Mouse (Mus musculus) thymus, adult 2 months (tissue): ENCODE measurements around the gene Rrp1. TPM values are rescaled to one million over a fixed set of nuclear protein-coding genes. Genes with fewer than 3 reads are reported as not detected.
A peak's percentile ranks its signal among the peaks of the same experiment; 100 is the strongest.

Source experiments
- DNase-seq: peaks from one replicate; pipeline ENCODE4 v3.0.0; 2021
- H3K27ac ChIP-seq: fragments of 200-500 bp; 2 replicates; pipeline ENCODE4 v1.5.1; 2012; ENCODE audit warnings: low read length, control low read depth; ENCODE audit not compliant: control insufficient read depth, insufficient read depth
- H3K27me3 ChIP-seq: fragments of 200-500 bp; 2 replicates; pipeline ENCODE4 v1.6.1; 2012; ENCODE audit warnings: mild to moderate bottlenecking, low read length, moderate library complexity, mixed read lengths; ENCODE audit not compliant: control insufficient read depth, insufficient read depth
- H3K36me3 ChIP-seq: fragments of 200-500 bp; 2 replicates; pipeline ENCODE4 v1.6.1; 2012; ENCODE audit warnings: mild to moderate bottlenecking, low read length, moderate library complexity; ENCODE audit not compliant: control insufficient read depth, insufficient read depth
- H3K4me1 ChIP-seq: fragments of 200-500 bp; replicated peaks from 2 replicates; pipeline ENCODE4 v1.6.1; 2012; ENCODE audit warnings: low read length; ENCODE audit not compliant: control insufficient read depth, insufficient read depth
- H3K4me3 ChIP-seq: fragments of 200-500 bp; 2 replicates; pipeline ENCODE4 v1.5.1; 2012; ENCODE audit warnings: mild to moderate bottlenecking, low read length, control low read depth, moderate library complexity; ENCODE audit not compliant: control insufficient read depth, insufficient read depth
- CTCF ChIP-seq: fragments of 200-500 bp; IDR thresholded peaks from 2 replicates; pipeline ENCODE4 v1.5.1; 2012; ENCODE audit warnings: mild to moderate bottlenecking, control low read depth, low read length, moderate library complexity, borderline replicate concordance; ENCODE audit not compliant: control insufficient read depth, poor library complexity, insufficient read depth; ENCODE audit errors: extremely low read depth
- POLR2A ChIP-seq: fragments of 200-500 bp; IDR thresholded peaks from 2 replicates; pipeline ENCODE4 v1.6.1; 2012; ENCODE audit warnings: mild to moderate bottlenecking, low read length, control low read depth, moderate library complexity; ENCODE audit not compliant: control insufficient read depth, poor library complexity, insufficient read depth; ENCODE audit errors: extremely low read depth
- WGBS: fragments of 180-500 bp; shearing (Covaris S2); methylation state at CpG from one replicate; pipeline ENCODE4 v1.1.7; 2018; 5-methylcytosine and 5-hydroxymethylcytosine counted together
- polyA plus RNA-seq: library from polyadenylated mRNA; depleted of rRNA; stranded (reverse); fragments of >200 nt; gene quantifications from 2 replicates; pipeline ENCODE4 v1.2.3, GENCODE M21; 2012

The Rrp1 gene
- polyA plus RNA-seq, 1 experiment, result 133 TPM

- WGBS, result 81% methylated on average over 20 of the region's 20 CpGs
- TF ChIP-seq CTCF, result no peak
- Histone ChIP-seq H3K36me3 (no peaks in the 10 kb centered on the region), H3K4me3 (no peak overlapping the region), H3K27me3 (no peaks in the 10 kb centered on the region), H3K27ac (no peak overlapping the region), H3K4me1 (peaks cover 9% of the 10 kb centered on the region)
- DNase-seq, result no peak
These were observed 24.4 kb downstream of the Rrp1 start for GRCm38 (mm10) chr10:78388216-78388980.

DNA sequence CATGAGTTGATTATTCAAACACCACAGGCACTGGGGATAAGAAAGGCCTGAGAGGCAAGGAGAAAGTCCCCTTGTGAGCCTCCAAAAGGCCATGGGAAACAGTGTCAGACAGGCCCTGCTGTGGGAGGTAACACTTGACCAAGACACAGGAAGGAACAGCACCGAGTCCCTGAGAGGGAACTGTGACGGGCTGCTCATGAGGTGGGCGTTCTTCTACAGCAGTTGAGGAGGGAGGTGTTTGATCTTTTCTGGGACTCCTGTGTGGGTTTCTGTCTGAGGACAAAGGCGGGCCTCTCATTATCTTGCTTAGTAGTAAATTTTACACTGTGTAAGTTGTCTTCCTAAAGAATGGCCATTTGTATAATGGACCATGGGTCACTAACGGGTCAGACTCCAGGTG lies 27.3 kb downstream of the Rrp1 start:
- 27% methylated on average over 5 of the region's 5 CpGs for WGBS
- peak; percentile 29 for DNase-seq
- no peaks in the 10 kb centered on the region for H3K27me3 ChIP-seq
- H3K4me3 ChIP-seq, result no peak overlapping the region
- TF ChIP-seq POLR2A (no peak), CTCF (no peak)
- peaks cover 4% of the 10 kb centered on the region for H3K4me1 ChIP-seq
- no peak overlapping the region for H3K27ac ChIP-seq
- no peaks in the 10 kb centered on the region for H3K36me3 ChIP-seq

- H3K27ac ChIP-seq, result no peak overlapping the region
- no peak for DNase-seq
- H3K27me3 ChIP-seq, result no peaks in the 10 kb centered on the region
- no peak for TF ChIP-seq CTCF
- TF ChIP-seq POLR2A, result no peak
- H3K4me3 ChIP-seq, result no peak overlapping the region
- WGBS, result 92% methylated on average over 3 of the region's 3 CpGs
- H3K4me1 ChIP-seq, result peaks cover 4% of the 10 kb centered on the region
- no peaks in the 10 kb centered on the region for H3K36me3 ChIP-seq
These were observed 29.3 kb downstream of the Rrp1 start for GRCm38 (mm10) chr10:78383567-78383966.

DNA sequence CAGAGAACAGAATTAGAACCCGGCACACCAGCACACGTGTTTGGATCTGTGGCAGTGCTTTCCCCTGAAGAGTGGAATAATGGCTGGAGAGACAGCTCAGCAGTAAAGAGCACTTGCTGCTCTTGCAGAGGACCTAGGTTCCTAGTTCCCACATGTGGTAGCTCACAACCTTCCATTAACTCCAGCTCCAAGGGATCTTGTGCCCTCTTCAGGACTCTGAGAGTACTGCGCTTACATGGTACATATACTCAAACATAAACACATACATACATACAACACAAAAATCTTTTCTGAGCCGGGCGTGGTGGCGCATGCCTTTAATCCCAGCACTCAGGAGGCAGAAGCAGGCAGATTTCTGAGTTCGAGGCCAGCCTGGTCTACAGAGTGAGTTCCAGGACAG lies 34.3 kb downstream of the Rrp1 start:
- 96% methylated on average over 7 of the region's 7 CpGs for WGBS
- no peaks in the 10 kb centered on the region for H3K27me3 ChIP-seq
- no peaks in the 10 kb centered on the region for H3K36me3 ChIP-seq
- no peak for DNase-seq
- no peak overlapping the region for H3K27ac ChIP-seq
- no peak for TF ChIP-seq CTCF
- TF ChIP-seq POLR2A, result no peak
- no peak overlapping the region for H3K4me3 ChIP-seq
- H3K4me1 ChIP-seq, result 0 out of 2 replicates have a peak, but pooled peaks cover 5% of the 10 kb centered on the region

DNA sequence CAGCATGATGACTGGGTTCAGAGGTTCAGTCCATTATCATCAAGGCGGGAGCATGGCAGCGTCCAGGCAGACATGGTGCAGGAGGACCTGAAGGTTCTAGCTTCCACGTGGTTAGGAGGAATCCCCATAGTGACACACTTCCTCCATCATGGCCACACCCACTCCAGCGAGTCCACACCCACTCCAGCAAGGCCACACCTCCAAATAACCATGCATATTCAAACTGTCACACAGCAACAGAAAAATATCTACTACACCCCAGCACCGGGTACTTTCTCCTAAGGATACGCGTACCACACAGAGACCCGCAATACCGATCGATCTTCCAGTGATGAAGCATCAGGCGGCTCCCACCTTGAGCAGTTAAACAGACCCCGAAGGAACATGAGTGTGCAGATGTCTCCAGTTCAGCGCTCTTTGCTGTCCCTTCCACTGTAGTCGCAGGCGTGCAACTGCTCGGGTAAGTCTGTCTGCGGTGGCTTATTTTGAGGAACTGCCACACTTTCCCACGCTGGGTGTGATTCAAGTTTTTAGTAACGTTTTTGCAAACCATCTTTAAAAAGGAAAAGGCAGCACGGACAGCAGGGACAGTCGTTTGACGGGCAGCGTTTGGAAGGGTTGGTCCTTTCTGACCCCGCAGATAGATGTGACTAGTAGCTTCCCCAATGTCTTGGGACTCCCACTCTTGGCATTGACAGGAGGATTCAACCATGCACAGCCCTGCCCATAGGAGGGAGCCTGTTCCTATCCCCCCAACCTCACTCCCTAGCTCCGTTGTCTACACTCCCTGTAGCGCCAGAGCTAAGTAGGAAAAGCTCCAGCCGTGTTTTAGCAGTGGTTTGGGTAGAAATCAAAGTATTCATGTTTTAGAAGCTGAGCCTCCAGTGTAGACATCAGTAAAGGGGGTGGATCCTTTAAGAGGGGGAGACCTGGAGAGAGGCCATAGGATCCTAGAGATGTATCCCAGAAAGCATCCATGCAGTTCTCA lies 39.9 kb downstream of the Rrp1 start:
- TF ChIP-seq CTCF (no peak), POLR2A (no peak)
- Histone ChIP-seq H3K27ac (no peak overlapping the region), H3K36me3 (no peaks in the 10 kb centered on the region), H3K4me3 (peak overlapping the region; percentile 27), H3K4me1 (peaks cover 23% of the 10 kb centered on the region), H3K27me3 (no peaks in the 10 kb centered on the region)
- WGBS, result 5% methylated on average over 27 of the region's 27 CpGs
- DNase-seq, result peak; percentile 33

DNA sequence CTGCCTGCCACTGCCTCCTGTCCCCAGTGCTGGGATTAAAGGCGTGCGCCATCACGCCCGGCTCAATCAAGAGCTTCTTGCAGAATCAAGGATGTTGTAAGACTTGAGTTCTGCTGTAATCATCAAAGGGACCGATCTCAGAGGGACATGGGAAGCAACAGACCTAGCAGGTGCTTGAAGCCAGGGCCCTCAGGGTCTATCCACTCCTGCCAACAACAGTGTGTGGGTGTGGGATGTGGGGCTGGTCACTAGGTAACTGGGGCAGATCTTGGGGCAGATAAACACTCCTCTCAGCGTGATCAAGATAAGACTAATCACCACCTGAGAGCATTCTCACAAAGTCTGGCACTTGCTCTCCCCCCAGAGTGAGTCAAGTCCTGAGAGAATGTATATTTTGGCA lies 41.1 kb downstream of the Rrp1 start:
- no peak overlapping the region for H3K4me3 ChIP-seq
- WGBS, result 42% methylated on average over 6 of the region's 6 CpGs
- no peaks in the 10 kb centered on the region for H3K36me3 ChIP-seq
- no peak for TF ChIP-seq CTCF
- no peak for TF ChIP-seq POLR2A
- H3K27me3 ChIP-seq, result no peaks in the 10 kb centered on the region
- H3K4me1 ChIP-seq, result peaks cover 19% of the 10 kb centered on the region
- H3K27ac ChIP-seq, result no peak overlapping the region
- no peak for DNase-seq
